Comparison of ENCODE assay signal across 8 mouse cellular contexts in the genomic region with DNA sequence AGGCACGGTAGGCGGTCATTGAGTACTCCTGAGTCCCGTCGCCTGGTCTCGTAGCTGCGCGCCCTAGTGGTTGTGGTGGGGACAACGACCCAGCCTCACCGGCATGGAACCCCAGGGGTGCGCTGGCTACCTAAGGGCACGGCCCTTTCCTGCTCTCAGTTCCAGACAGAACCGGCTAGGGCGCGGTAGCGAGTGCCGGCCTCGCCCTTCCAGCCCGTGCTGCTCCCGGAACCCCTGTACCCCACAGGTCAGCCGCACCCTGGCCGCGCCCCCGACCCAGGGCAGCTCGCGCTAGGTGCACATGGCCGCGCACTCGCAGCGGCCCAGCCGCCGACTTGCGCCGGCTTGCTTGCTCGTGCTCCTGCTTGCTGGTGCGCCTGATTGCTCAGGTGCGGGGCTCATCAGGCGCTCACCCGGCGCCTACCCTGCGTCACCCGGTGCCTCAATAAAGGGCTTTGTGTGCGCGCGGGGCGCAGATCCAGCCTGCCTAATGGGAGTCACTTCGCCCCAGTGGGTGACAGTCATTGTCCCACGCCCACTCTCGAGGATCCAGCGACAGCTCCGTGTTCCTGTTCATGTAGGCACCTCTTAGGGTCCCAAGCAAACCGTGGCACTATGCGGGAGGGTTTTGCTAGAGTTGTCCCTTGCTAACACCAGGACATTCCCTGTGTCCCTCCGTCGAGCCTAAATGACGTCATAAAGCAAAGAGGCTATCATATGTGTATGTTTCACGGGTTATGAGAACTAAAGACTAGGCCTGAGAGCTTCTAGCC. TPM values are rescaled to one million over a fixed set of nuclear protein-coding genes. Genes with fewer than 3 reads are reported as not detected.
DNase-seq lines count a peak whose midpoint lies in the region; ATAC-seq lines count a peak whose summit lies in the region.

A gene (minus strand): TSS at position 665 of the 773 bp plus-strand sequence.

- H3K36me3 ChIP-seq in hindbrain, embryonic 16.5 days (ENCODE audit: control insufficient read depth, insufficient read depth, low read length): no peaks in the 10 kb centered on the region

- no peaks in the 10 kb centered on the region for H3K9me3 ChIP-seq in hindbrain, embryonic 16.5 days (ENCODE audit: control insufficient read depth, low read length)

- peak within 1 kb of the TSS; percentile 100 for H3K4me2 ChIP-seq in hindbrain, embryonic 16.5 days (ENCODE audit: low read length)

- no peaks in the 10 kb centered on the region for H3K27me3 ChIP-seq in hindbrain, embryonic 16.5 days (replicated peaks; ENCODE audit: control insufficient read depth, insufficient read depth, low read length)

- no peak within 1 kb of the TSS for H3K27ac ChIP-seq in hindbrain, embryonic 16.5 days (ENCODE audit: low read depth, low read length)

- H3K4me1 ChIP-seq in hindbrain, embryonic 16.5 days (ENCODE audit: control insufficient read depth, insufficient read depth, low read depth, low read length): peaks cover 2% of the 10 kb centered on the region; the same call in 1 of the 2 replicates

- intact Hi-C loops in left cerebral cortex, postnatal 25 days (cut with DNase I): no loop called here

- WGBS in hindbrain, embryonic 16.5 days: under 1% methylated on average over 47 of the region's 56 CpGs

- ATAC-seq in common myeloid progenitor, adult 5-6 weeks (replicated peaks; ENCODE audit: low read depth, poor library complexity, severe bottlenecking): peak; percentile 82
- ATAC-seq in hindbrain, embryonic 16.5 days: peak; percentile 73
- ATAC-seq in megakaryocyte progenitor cell, adult 5-6 weeks (replicated peaks; ENCODE audit: poor library complexity): peak; percentile 81

- peak within 1 kb of the TSS; percentile 80 for H3K9ac ChIP-seq in hindbrain, embryonic 16.5 days (ENCODE audit: low read depth, low read length)

- peak within 1 kb of the TSS; percentile 65 for H3K4me3 ChIP-seq in hindbrain, embryonic 16.5 days (ENCODE audit: low read length)

- peak; percentile 88 for DNase-seq in ZHBTc4 (ENCODE audit: low read depth, low spot score)
- peak; percentile 39 to 49 for DNase-seq in gastrocnemius, adult 8-10 months (ENCODE audit: low spot score in 2 of 2)
- DNase-seq in left cerebral cortex, postnatal 25 days (ENCODE audit: low spot score in 2 of 2): peak; percentile 38 to 40
- DNase-seq in right cerebral cortex, postnatal 10 days (ENCODE audit: low spot score in 2 of 2): peak; percentile 42 to 59
- DNase-seq in urinary bladder, postnatal 25 days (ENCODE audit: low spot score): peak; percentile 79

RNA-seq across cellular contexts. Expression of the gene that starts here (rescaled TPM):
- total RNA-seq in common myeloid progenitor, adult 5-6 weeks (2017): not detected in 2 replicates
- 1 to 10 TPM in 1 of 4 experiments, under 1 TPM in 3; 0.65 to 1.4 (median 0.83) TPM for total RNA-seq in gastrocnemius, adult 8-10 months (2022)
- polyA plus RNA-seq in hindbrain, embryonic 16.5 days (2015; fragmentation: Nextera tagmentation; extraction: Ambion mirVana): 0.15 and 0.28 TPM in 2 replicates
- not detected for total RNA-seq in left cerebral cortex, postnatal 25 days (2021)
- 0.12 TPM in 1 of 2 replicates, not detected in the other for total RNA-seq in megakaryocyte progenitor cell, adult 5-6 weeks (2015)
- total RNA-seq in megakaryocyte progenitor cell, adult 5-6 weeks (2017): not detected in 2 replicates

Comparison
In these comparisons a context has a peak if more than half of its experiments do, and no peak if none do; other contexts are left out.
1. Peak in ATAC-seq in common myeloid progenitor, adult 5-6 weeks; RNA of the gene not detected or under 1 TPM.
2. Peak in ATAC-seq, H3K4me3 ChIP-seq, H3K9ac ChIP-seq and H3K4me2 ChIP-seq in hindbrain, embryonic 16.5 days; RNA of the gene not detected or under 1 TPM.
3. Peak in DNase-seq in left cerebral cortex, postnatal 25 days; RNA of the gene not detected or under 1 TPM.
4. Peak in ATAC-seq in megakaryocyte progenitor cell, adult 5-6 weeks; RNA of the gene not detected or under 1 TPM.